Mouse (Mus musculus): ENCODE data around the gene 1700024G13Rik.

GRCm38 (mm10) chr14:32429030-32429602, 40.9 kb upstream of the 1700024G13Rik start:
- TF ChIP-seq POLR2A (IDR thresholded peaks at IDR 0.05; ENCODE audit: control insufficient read depth, extremely low read depth, insufficient read depth, low read length, poor library complexity) (no peak), CTCF (IDR thresholded peaks at IDR 0.05; ENCODE audit: borderline replicate concordance, control insufficient read depth, extremely low read depth, insufficient read depth, low read length, poor library complexity) (no peak)
